Mouse (Mus musculus) hindbrain, postnatal 0 days (tissue): ENCODE measurements around the gene Ppard. TPM values are rescaled to one million over a fixed set of nuclear protein-coding genes. Genes with fewer than 3 reads are reported as not detected.

Experiments used
- ATAC-seq: fragments of 200-750 bp; cut with Nextera tagmentation; 2 replicates; pipeline ENCODE4 v1.8.0; 2017; ENCODE audit warnings: mild to moderate bottlenecking, moderate TSS enrichment, moderate library complexity
- DNase-seq: peaks from one replicate; pipeline ENCODE4 v3.0.0-alpha.2; 2015; ENCODE audit warnings: low spot score
- H3K27ac ChIP-seq: fragments of 300-500 bp; sonication (generic); 2 replicates; pipeline ENCODE4 v1.5.1; 2014; ENCODE audit warnings: mild to moderate bottlenecking
- H3K27me3 ChIP-seq: fragments of 300-500 bp; sonication (generic); 2 replicates; pipeline ENCODE4 v1.6.1; 2014; ENCODE audit warnings: low read length, mixed read lengths; ENCODE audit not compliant: insufficient read depth
- H3K36me3 ChIP-seq: fragments of 300-500 bp; sonication (generic); 2 replicates; pipeline ENCODE4 v1.6.1; 2014; ENCODE audit warnings: low read length, mixed read lengths; ENCODE audit not compliant: insufficient read depth
- H3K4me1 ChIP-seq: fragments of 300-500 bp; sonication (generic); 2 replicates; pipeline ENCODE4 v1.6.1; 2014; ENCODE audit warnings: antibody characterized with exemption, low read length, mixed read lengths; ENCODE audit not compliant: insufficient read depth
- H3K4me2 ChIP-seq: fragments of 300-500 bp; sonication (generic); 2 replicates; pipeline ENCODE4 v1.6.1; 2014; ENCODE audit warnings: low read depth, mild to moderate bottlenecking, low read length, moderate library complexity, mixed read lengths
- H3K4me3 ChIP-seq: fragments of 300-500 bp; sonication (generic); 2 replicates; pipeline ENCODE4 v1.5.1; 2014; ENCODE audit warnings: low read length
- H3K9ac ChIP-seq: fragments of 300-500 bp; sonication (generic); replicated peaks from 2 replicates; pipeline ENCODE4 v1.6.1; 2014; ENCODE audit warnings: mild to moderate bottlenecking, low read length, moderate library complexity, mixed read lengths
- H3K9me3 ChIP-seq: fragments of 300-500 bp; sonication (generic); 2 replicates; pipeline ENCODE4 v1.6.1; 2016; ENCODE audit warnings: low read length, mixed read lengths
- CTCF ChIP-seq: IDR thresholded peaks from 2 replicates; pipeline ENCODE4 v1.5.1; 2016; ENCODE audit warnings: antibody characterized with exemption, control low read depth, low read depth
- WGBS: fragments of 180-500 bp; shearing (Covaris S2); extraction: QIAGEN DNeasy Blood & Tissue Kit; methylation state at CpG from one replicate; pipeline ENCODE4 v1.1.7; 2014; 5-methylcytosine and 5-hydroxymethylcytosine counted together
- polyA plus RNA-seq: library from polyadenylated mRNA; unstranded; fragments of >200 nt; fragmentation: Nextera tagmentation; extraction: Ambion mirVana; gene quantifications from 2 replicates; pipeline ENCODE4 v1.2.1, GENCODE M21; 2015
- total RNA-seq: library from RNA; depleted of rRNA; stranded (reverse); fragments of >200 nt; gene quantifications from 2 replicates; pipeline ENCODE4 v1.2.3, GENCODE M21; 2014

Gene Ppard
- total and polyA plus RNA-seq, 2 experiments from 2014 or later, result 1.7 to 16.4 TPM

DNA sequence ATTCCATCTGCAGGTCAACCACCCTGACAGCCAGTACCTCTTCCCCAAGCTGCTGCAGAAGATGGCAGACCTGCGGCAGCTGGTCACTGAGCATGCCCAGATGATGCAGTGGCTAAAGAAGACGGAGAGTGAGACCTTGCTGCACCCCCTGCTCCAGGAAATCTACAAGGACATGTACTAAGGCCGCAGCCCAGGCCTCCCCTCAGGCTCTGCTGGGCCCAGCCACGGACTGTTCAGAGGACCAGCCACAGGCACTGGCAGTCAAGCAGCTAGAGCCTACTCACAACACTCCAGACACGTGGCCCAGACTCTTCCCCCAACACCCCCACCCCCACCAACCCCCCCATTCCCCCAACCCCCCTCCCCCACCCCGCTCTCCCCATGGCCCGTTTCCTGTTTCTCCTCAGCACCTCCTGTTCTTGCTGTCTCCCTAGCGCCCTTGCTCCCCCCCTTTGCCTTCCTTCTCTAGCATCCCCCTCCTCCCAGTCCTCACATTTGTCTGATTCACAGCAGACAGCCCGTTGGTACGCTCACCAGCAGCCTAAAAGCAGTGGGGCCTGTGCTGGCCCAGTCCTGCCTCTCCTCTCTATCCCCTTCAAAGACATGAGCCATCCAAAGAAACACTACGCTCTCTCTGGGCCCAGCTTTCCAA lies 67.3 kb downstream of the Ppard start:
- Histone ChIP-seq H3K36me3 (no peaks in the 10 kb centered on the region; the same call in 1 of the 2 replicates), H3K4me2 (no peak overlapping the region), H3K9ac (no peak overlapping the region), H3K9me3 (no peaks in the 10 kb centered on the region), H3K4me1 (0 out of 2 replicates have a peak, but pooled peaks cover 4% of the 10 kb centered on the region), H3K27me3 (no peaks in the 10 kb centered on the region), H3K27ac (0 out of 2 replicates have a peak overlapping the region, but pooled peaks have one; percentile 4), H3K4me3 (no peak overlapping the region)
- no peak for TF ChIP-seq CTCF
- ATAC-seq (no peak; the same call in 1 of the 2 replicates), DNase-seq (no peak)
- WGBS, result 38% methylated on average over 10 of the region's 11 CpGs

GRCm38 (mm10) chr17:28300323-28300722 lies 67.8 kb downstream of the Ppard start:
- H3K36me3 ChIP-seq, result no peaks in the 10 kb centered on the region; the same call in 1 of the 2 replicates
- no peak overlapping the region for H3K9ac ChIP-seq
- no peaks in the 10 kb centered on the region for H3K9me3 ChIP-seq
- 0 out of 2 replicates have a peak overlapping the region, but pooled peaks have one; percentile 4 for H3K27ac ChIP-seq
- WGBS, result 26% methylated on average over 9 of the region's 9 CpGs
- DNase-seq, result no peak
- ATAC-seq, result peak; percentile 47
- no peaks in the 10 kb centered on the region for H3K27me3 ChIP-seq
- 0 out of 2 replicates have a peak, but pooled peaks cover 4% of the 10 kb centered on the region for H3K4me1 ChIP-seq
- no peak overlapping the region for H3K4me2 ChIP-seq
- TF ChIP-seq CTCF, result no peak
- no peak overlapping the region for H3K4me3 ChIP-seq

DNA sequence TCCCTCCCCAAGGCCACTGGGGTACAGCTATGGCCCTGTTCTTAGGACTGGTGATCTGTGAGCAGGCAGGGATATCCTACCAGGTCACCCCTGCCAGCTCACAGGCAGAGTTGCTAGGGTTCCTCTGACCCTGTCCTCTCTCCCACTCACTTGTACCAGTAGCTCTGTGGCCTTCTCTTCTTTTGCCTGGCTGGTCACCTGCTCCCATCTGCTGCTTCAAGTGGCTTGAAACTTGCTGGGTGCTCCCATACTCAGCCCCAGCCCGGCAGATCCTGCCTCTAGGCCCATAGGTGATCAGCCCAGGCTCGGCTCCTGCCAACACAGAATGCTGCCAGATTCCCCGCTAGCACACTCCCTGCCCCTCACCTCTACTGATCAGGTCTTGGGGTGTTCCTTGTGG lies 68.3 kb downstream of the Ppard start:
- no peaks in the 10 kb centered on the region for H3K27me3 ChIP-seq
- H3K9me3 ChIP-seq, result no peaks in the 10 kb centered on the region
- 42% methylated on average over 3 of the region's 3 CpGs for WGBS
- no peaks in the 10 kb centered on the region; the same call in 1 of the 2 replicates for H3K36me3 ChIP-seq
- TF ChIP-seq CTCF, result no peak
- no peak overlapping the region for H3K4me3 ChIP-seq
- no peak for DNase-seq
- ATAC-seq, result peak; percentile 60
- 0 out of 2 replicates have a peak overlapping the region, but pooled peaks have one; percentile 4 for H3K27ac ChIP-seq
- no peak overlapping the region for H3K4me2 ChIP-seq
- H3K4me1 ChIP-seq, result 0 out of 2 replicates have a peak, but pooled peaks cover 4% of the 10 kb centered on the region
- no peak overlapping the region for H3K9ac ChIP-seq

DNA sequence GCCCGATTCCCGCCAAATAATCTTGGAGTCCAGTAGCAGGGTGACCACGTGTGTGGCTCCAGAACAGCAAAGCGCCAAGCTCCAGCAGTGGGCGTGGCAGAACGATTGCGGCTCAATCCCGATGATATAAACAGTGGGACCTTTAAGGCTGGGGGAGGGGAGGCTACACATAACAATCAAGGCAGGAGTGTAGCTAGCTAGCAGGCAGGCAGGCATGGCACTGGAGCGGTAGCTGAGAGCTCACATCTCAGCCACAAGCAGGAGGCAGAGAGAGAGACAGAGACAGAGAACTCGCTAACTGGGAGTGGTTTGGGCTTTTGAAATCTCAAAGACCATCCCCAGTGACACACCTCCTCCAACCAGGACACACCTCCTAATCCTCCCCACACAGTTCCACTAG lies 72.7 kb downstream of the Ppard start:
- WGBS, result 52% methylated on average over 10 of the region's 10 CpGs
- Histone ChIP-seq H3K4me3 (no peak overlapping the region), H3K27me3 (no peaks in the 10 kb centered on the region), H3K9ac (no peak overlapping the region), H3K4me1 (0 out of 2 replicates have a peak, but pooled peaks cover 4% of the 10 kb centered on the region), H3K4me2 (no peak overlapping the region), H3K27ac (no peak overlapping the region), H3K9me3 (no peaks in the 10 kb centered on the region), H3K36me3 (no peaks in the 10 kb centered on the region)
- DNase-seq (no peak), ATAC-seq (no peak)
- no peak for TF ChIP-seq CTCF

GRCm38 (mm10) chr17:28308297-28309195 lies 76.0 kb downstream of the Ppard start:
- Histone ChIP-seq H3K4me2 (no peak overlapping the region), H3K9ac (no peak overlapping the region), H3K27ac (no peak overlapping the region), H3K27me3 (no peaks in the 10 kb centered on the region), H3K4me3 (no peak overlapping the region), H3K9me3 (no peaks in the 10 kb centered on the region), H3K36me3 (no peaks in the 10 kb centered on the region), H3K4me1 (0 out of 2 replicates have a peak, but pooled peaks cover 4% of the 10 kb centered on the region)
- TF ChIP-seq CTCF, result peak; percentile 93
- WGBS, result 15% methylated on average over 18 of the region's 18 CpGs
- peak; percentile 24; the same call in 1 of the 2 replicates for ATAC-seq
- DNase-seq, result peak; percentile 94

DNA sequence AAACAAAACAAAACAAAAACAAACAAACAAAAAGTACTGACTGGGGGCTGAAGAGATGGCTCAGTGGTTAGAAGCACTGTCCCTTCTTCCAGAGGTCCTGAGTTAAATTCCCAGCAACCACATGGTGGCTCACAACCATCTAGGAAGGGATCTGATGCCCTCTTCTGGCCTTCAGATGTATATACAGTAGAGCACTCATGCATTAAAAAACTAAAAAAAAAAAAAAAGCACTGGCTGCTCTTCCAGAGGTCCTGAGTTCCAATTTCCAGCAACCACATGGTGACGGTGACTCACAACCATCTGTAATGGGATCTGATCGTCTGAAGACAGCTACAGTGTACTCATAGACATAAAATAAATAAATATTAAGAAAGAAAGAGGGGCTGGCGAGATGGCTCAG lies 78.3 kb downstream of the Ppard start:
- DNase-seq (no peak), ATAC-seq (no peak)
- Histone ChIP-seq H3K36me3 (no peaks in the 10 kb centered on the region), H3K9me3 (no peaks in the 10 kb centered on the region), H3K9ac (no peak overlapping the region), H3K27ac (no peak overlapping the region), H3K4me1 (0 out of 2 replicates have a peak, but pooled peaks cover 9% of the 10 kb centered on the region), H3K4me3 (no peak overlapping the region), H3K4me2 (no peak overlapping the region), H3K27me3 (no peaks in the 10 kb centered on the region)
- TF ChIP-seq CTCF, result peak; percentile 17
- WGBS, result 81% methylated on average over 3 of the region's 3 CpGs
